Mouse (Mus musculus) limb, embryonic 14.5 days (tissue): Measurements from ENCODE around the gene Cabp1. TPM values are rescaled to one million over a fixed set of nuclear protein-coding genes. Genes with fewer than 3 reads are reported as not detected.

Source experiments
- ATAC-seq: fragments of 200-750 bp; cut with Nextera tagmentation; 2 replicates; pipeline ENCODE4 v1.8.0; 2017; ENCODE audit warnings: low read depth, moderate number of reproducible peaks, moderate TSS enrichment; ENCODE audit not compliant: low FRiP score
- DNase-seq: peaks from one replicate; pipeline ENCODE4 v3.0.0-alpha.2; 2015; ENCODE audit warnings: low spot score
- H3K27ac ChIP-seq: fragments of 300-500 bp; sonication (generic); replicated peaks from 2 replicates; pipeline ENCODE4 v1.5.1; 2014; ENCODE audit warnings: low read depth, mild to moderate bottlenecking, low read length, moderate library complexity, mixed read lengths
- H3K27me3 ChIP-seq: fragments of 300-500 bp; sonication (generic); 2 replicates; pipeline ENCODE4 v1.6.1; 2014; ENCODE audit warnings: low read length, mixed read lengths; ENCODE audit not compliant: control insufficient read depth, insufficient read depth
- H3K36me3 ChIP-seq: fragments of 300-500 bp; sonication (generic); 2 replicates; pipeline ENCODE4 v1.6.1; 2014; ENCODE audit warnings: mild to moderate bottlenecking, low read length, moderate library complexity, mixed read lengths; ENCODE audit not compliant: control insufficient read depth, insufficient read depth
- H3K4me1 ChIP-seq: fragments of 300-500 bp; sonication (generic); 2 replicates; pipeline ENCODE4 v1.6.1; 2014; ENCODE audit warnings: antibody characterized with exemption, low read length, mixed read lengths; ENCODE audit not compliant: control insufficient read depth, insufficient read depth
- H3K4me2 ChIP-seq: fragments of 300-500 bp; sonication (generic); replicated peaks from 2 replicates; pipeline ENCODE4 v1.6.1; 2014; ENCODE audit warnings: low read depth, mild to moderate bottlenecking, low read length, moderate library complexity; ENCODE audit not compliant: severe bottlenecking
- H3K4me3 ChIP-seq: fragments of 300-500 bp; sonication (generic); replicated peaks from 2 replicates; pipeline ENCODE4 v1.5.1; 2014; ENCODE audit warnings: low read length
- H3K9ac ChIP-seq: fragments of 300-500 bp; sonication (generic); 2 replicates; pipeline ENCODE4 v1.6.1; 2014; ENCODE audit warnings: mild to moderate bottlenecking, low read depth, low read length, moderate library complexity; ENCODE audit not compliant: severe bottlenecking
- H3K9me3 ChIP-seq: fragments of 300-500 bp; sonication (generic); 2 replicates; pipeline ENCODE4 v1.6.1; 2016; ENCODE audit warnings: low read length; ENCODE audit not compliant: control insufficient read depth
- POLR2A ChIP-seq: fragments of 200-500 bp; IDR thresholded peaks from 2 replicates; pipeline ENCODE4 v1.8.0; 2012; ENCODE audit warnings: inconsistent platforms, mild to moderate bottlenecking, moderate library complexity, borderline replicate concordance; ENCODE audit not compliant: insufficient read depth, insufficient read length; ENCODE audit errors: extremely low read depth
- WGBS: fragments of 180-500 bp; shearing (Covaris S2); extraction: QIAGEN DNeasy Blood & Tissue Kit; methylation state at CpG from one replicate; pipeline ENCODE4 v1.1.7; 2014; 5-methylcytosine and 5-hydroxymethylcytosine counted together
- polyA plus RNA-seq, 2 experiments: library from polyadenylated mRNA; depleted of rRNA in 1 of 2; stranded (reverse) in 1 of 2; unstranded in 1 of 2; fragments of >200 nt; fragmentation: Nextera tagmentation in 1 of 2; extraction: Ambion mirVana in 1 of 2; gene quantifications; 2 replicates each; pipeline versions ENCODE4 v1.2.1 to v1.2.3; 2012 to 2014

The Cabp1 gene
- polyA plus RNA-seq, 2 experiments: 1.5 to 4.7 TPM

GRCm38 (mm10) chr5:115231552-115232120 lies 37.5 kb upstream of the Cabp1 start:
- WGBS: 35% methylated on average over 16 of the region's 16 CpGs
- Histone ChIP-seq H3K36me3 (no peaks in the 10 kb centered on the region), H3K9ac (no peak overlapping the region), H3K4me2 (no peak overlapping the region), H3K4me1 (peaks cover 2% of the 10 kb centered on the region; the same call in 1 of the 2 replicates), H3K27me3 (0 out of 2 replicates have a peak, but pooled peaks cover 2% of the 10 kb centered on the region), H3K27ac (no peak overlapping the region), H3K4me3 (no peak overlapping the region), H3K9me3 (no peaks in the 10 kb centered on the region)
- DNase-seq (no peak), ATAC-seq (no peak)
- TF ChIP-seq POLR2A: no peak

- H3K36me3 ChIP-seq: no peaks in the 10 kb centered on the region
- H3K27ac ChIP-seq: no peak overlapping the region
- no peak overlapping the region for H3K4me3 ChIP-seq
- DNase-seq (no peak), ATAC-seq (no peak)
- no peak for TF ChIP-seq POLR2A
- H3K4me2 ChIP-seq: no peak overlapping the region
- H3K9me3 ChIP-seq: no peaks in the 10 kb centered on the region
- 48% methylated on average over 15 of the region's 15 CpGs for WGBS
- H3K9ac ChIP-seq: no peak overlapping the region
- 0 out of 2 replicates have a peak, but pooled peaks cover 2% of the 10 kb centered on the region for H3K27me3 ChIP-seq
- H3K4me1 ChIP-seq: peaks cover 2% of the 10 kb centered on the region; the same call in 1 of the 2 replicates
Measured at GRCm38 (mm10) chr5:115230830-115231551, 36.8 kb upstream of the Cabp1 start.

DNA sequence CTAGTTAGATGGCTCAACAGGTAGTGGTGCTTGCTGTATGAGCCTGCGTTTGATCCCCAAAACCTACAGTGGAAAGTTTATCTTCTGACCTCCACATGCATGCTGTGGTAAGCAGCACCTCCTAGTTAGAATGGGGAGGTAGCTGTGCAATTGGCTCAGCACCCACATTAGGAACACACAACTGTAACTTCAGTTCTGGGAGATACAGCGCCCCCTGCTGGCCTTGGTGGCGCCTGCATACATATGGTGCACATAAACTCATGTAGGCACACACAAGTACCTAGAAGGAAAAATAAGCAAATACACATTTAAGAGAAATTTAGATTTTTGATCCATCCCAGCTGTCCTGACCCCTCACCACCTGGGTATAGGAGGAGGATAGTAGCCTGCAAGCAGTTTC lies 28.3 kb upstream of the Cabp1 start:
- H3K9ac ChIP-seq: no peak overlapping the region
- no peaks in the 10 kb centered on the region for H3K36me3 ChIP-seq
- no peak for TF ChIP-seq POLR2A
- H3K4me3 ChIP-seq: no peak overlapping the region
- WGBS: 69% methylated on average over 3 of the region's 3 CpGs
- no peak overlapping the region for H3K4me2 ChIP-seq
- no peak overlapping the region for H3K27ac ChIP-seq
- ATAC-seq (no peak), DNase-seq (no peak)
- peaks cover 4% of the 10 kb centered on the region; the same call in 1 of the 2 replicates for H3K4me1 ChIP-seq
- H3K9me3 ChIP-seq: no peaks in the 10 kb centered on the region
- H3K27me3 ChIP-seq: no peaks in the 10 kb centered on the region

DNA sequence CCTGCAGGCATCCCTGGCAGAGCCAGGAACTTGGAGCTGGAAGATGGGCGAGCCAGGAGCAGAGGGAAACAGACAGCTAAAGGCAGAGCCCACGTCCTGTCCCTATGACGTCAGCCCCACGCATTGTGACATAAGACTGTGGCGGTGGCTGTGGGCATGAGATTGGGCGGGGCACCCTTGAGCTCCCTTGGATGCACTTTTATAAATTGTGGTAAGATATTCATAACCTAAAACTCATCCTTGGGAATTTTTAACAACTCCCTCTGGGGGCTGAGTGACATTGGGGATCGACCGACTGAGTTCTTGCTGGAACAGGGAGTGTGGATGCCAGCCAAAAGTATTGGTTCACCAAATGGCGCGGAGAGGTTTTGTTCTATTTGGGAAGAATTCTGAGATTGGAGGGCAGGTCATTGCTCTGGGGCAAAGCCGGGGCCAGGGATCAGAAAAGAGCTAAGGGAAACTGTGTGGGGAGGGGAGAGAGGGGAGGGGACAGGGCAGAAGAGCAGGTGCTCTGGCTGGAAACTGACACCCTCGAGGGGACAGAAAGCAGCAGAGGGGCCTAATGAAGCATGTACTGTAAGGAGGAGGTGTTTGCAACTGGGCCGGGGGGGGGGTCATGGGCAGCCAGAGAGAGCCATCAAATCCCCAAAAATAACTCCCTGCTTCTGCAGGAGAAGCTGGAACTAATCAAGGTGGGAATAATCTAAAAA lies 26.9 kb upstream of the Cabp1 start:
- H3K36me3 ChIP-seq: no peaks in the 10 kb centered on the region
- DNase-seq (no peak), ATAC-seq (0 out of 2 replicates have a peak, but pooled peaks have one; percentile 53)
- no peak for TF ChIP-seq POLR2A
- no peak overlapping the region for H3K4me3 ChIP-seq
- H3K4me1 ChIP-seq: peaks cover 4% of the 10 kb centered on the region; the same call in 1 of the 2 replicates
- H3K27me3 ChIP-seq: no peaks in the 10 kb centered on the region
- H3K9ac ChIP-seq: no peak overlapping the region
- H3K27ac ChIP-seq: no peak overlapping the region
- no peak overlapping the region for H3K4me2 ChIP-seq
- WGBS: 31% methylated on average over 13 of the region's 13 CpGs
- H3K9me3 ChIP-seq: no peaks in the 10 kb centered on the region

DNA sequence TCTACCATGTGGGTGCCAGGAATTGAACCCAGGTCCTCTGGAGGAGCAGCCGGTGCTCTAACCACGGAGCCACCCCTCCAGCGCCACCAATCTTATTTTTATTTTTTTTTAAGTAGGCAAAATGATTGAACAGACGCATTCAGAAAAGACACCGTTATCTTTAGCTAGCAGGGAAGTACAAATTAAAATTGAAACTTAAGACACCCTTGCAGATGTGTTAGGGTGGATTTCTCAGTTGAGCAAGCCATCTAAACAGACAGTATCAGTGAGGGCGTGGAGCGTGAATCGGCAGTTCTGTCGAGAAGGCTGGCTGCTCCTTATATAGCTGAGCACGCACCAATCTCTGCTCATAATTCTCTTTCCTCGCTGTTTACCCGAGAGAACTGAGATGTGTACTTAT lies 23.8 kb upstream of the Cabp1 start:
- DNase-seq: no peak
- no peak overlapping the region for H3K27ac ChIP-seq
- WGBS: 91% methylated on average over 12 of the region's 12 CpGs
- no peak overlapping the region for H3K4me3 ChIP-seq
- H3K4me2 ChIP-seq: no peak overlapping the region
- H3K36me3 ChIP-seq: no peaks in the 10 kb centered on the region
- H3K27me3 ChIP-seq: no peaks in the 10 kb centered on the region
- H3K9me3 ChIP-seq: no peaks in the 10 kb centered on the region
- ATAC-seq: no peak
- no peak for TF ChIP-seq POLR2A
- no peak overlapping the region for H3K9ac ChIP-seq
- no peaks in the 10 kb centered on the region for H3K4me1 ChIP-seq
